Mouse (Mus musculus): ENCODE measurements around the gene Baiap2.

DNA sequence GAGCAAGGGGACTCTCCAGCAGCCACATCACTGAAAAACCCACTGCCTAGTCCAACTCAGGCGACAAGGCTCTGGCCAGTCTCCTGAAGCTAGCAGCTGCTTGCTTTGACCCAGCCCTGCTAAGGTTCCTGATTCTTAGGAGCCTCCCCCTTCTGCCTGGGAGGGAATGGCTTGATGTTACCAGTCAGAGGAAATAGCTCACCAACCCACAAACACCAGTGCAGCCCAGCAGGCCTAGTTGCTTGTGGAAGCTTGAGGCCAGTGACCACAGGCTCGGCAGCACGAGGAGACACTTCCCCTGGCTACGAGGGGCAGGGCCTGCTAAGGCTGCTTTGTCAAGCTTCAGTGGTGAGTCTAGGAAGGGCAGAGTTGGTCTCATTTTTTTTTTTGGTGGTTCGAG is 17.4 kb upstream of the Baiap2 start:
- TF ChIP-seq CTCF (IDR thresholded peaks at IDR 0.05; ENCODE audit: low read depth) (no peak), EP300 (IDR thresholded peaks at IDR 0.05; ENCODE audit: low read depth) (no peak)

All from liver, postnatal 0 days (tissue).